Mouse (Mus musculus): ENCODE results near the gene Notch1.

DNA sequence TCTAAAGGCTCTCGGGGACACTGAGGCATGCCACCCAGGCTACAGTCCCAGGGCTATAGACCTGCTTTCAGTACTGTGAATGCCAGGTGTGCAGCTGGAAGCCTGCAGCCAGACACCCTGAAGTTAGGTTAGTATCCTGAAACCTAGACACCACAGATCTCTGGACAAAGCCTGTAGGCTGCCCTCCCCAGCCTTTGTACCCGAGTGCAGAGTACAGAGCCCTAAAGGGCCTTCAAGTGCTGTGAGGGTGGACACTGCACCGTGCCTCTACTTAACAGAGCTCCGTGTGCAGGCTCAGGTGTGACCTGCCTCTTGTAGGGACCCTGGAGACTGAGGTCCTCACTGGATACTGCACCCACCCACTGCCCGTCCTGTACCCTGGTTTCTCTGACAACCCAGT lies 44.0 kb upstream of the Notch1 start:
- TF ChIP-seq CTCF (IDR thresholded peaks at IDR 0.05; ENCODE audit: low read depth) (no peak), EP300 (IDR thresholded peaks at IDR 0.05; ENCODE audit: low read depth) (no peak)

Measured in liver, postnatal 0 days (tissue).